Comparison of ENCODE assay signal across 19 mouse cellular contexts in genomic region chr9:105080246-105080645, GRCm38 (mm10). TPM values are rescaled to one million over a fixed set of nuclear protein-coding genes. Genes with fewer than 3 reads are reported as not detected.
DNase-seq lines count a peak whose midpoint lies in the region; ATAC-seq lines count a peak whose summit lies in the region.
"Had no signal": no experiment of that assay in that cellular context is flagged by ENCODE, and none has a peak within 500 bp of the region (broad histone marks: within the 10 kb centered on the region; RNA-seq: fewer than 3 reads in every experiment).

No protein-coding gene starts in this region.

- H3K36me3 ChIP-seq in midbrain, embryonic 11.5 days (ENCODE audit: control insufficient read depth, insufficient read depth, low read length): peaks cover 8% of the 10 kb centered on the region; the same call in 1 of the 2 replicates
- H3K36me3 ChIP-seq in midbrain, embryonic 10.5 days: peaks cover 38% of the 10 kb centered on the region

- no peak overlapping the region for H3K4me2 ChIP-seq in midbrain, embryonic 11.5 days

- H3K27me3 ChIP-seq in midbrain, embryonic 11.5 days (ENCODE audit: control insufficient read depth, insufficient read depth, low read length): no peaks in the 10 kb centered on the region
- H3K27me3 ChIP-seq in midbrain, embryonic 10.5 days (ENCODE audit: low read depth, poor library complexity, severe bottlenecking): no peaks in the 10 kb centered on the region
- H3K27me3 ChIP-seq: CH12.LX, Patski had no signal

- no peak overlapping the region for H3K4me3 ChIP-seq in midbrain, embryonic 11.5 days (ENCODE audit: low read depth, low read length)
- H3K4me3 ChIP-seq in midbrain, embryonic 10.5 days: no peak overlapping the region

- DNase-seq in heart, adult 11 months: peak; percentile 64
- no peak for DNase-seq in heart, postnatal 4 days
- peak; percentile 51 for DNase-seq in midbrain, embryonic 11.5 days (ENCODE audit: low spot score, missing footprints)
- DNase-seq in midbrain, embryonic 10.5 days (ENCODE audit: low spot score): no peak
- DNase-seq: adrenal gland, adult 2 months; adrenal gland, adult 8-10 months; adrenal gland, postnatal 10 days; adrenal gland, postnatal 14 days; adrenal gland, postnatal 25 days; adrenal gland, postnatal 36 days; B cell, adult 2 months; cerebellum, adult 11 months; cerebellum, adult 11-12 months; cerebellum, adult 18-20 months had no signal

- H3K4me1 ChIP-seq in midbrain, embryonic 11.5 days (ENCODE audit: control insufficient read depth, insufficient read depth, low read length): no peaks in the 10 kb centered on the region
- no peaks in the 10 kb centered on the region for H3K4me1 ChIP-seq in midbrain, embryonic 10.5 days

- no peak overlapping the region for H3K9ac ChIP-seq in midbrain, embryonic 11.5 days (ENCODE audit: low read length)

- no peak overlapping the region for H3K27ac ChIP-seq in midbrain, embryonic 11.5 days (ENCODE audit: low read depth, low read length)
- no peak overlapping the region for H3K27ac ChIP-seq in midbrain, embryonic 10.5 days (replicated peaks)

- no peak for ATAC-seq in midbrain, embryonic 11.5 days (ENCODE audit: low FRiP score)
- ATAC-seq: activated CD4-positive, CD25-positive, alpha-beta regulatory T cell, adult 4 months; CD4-positive, CD25-positive, alpha-beta regulatory T cell, adult 4 months; Patski had no signal

- 89% methylated on average over 3 of the region's 3 CpGs for WGBS in midbrain, embryonic 11.5 days
- 86% methylated on average over 3 of the region's 3 CpGs for WGBS in midbrain, embryonic 10.5 days

- no peaks in the 10 kb centered on the region for H3K9me3 ChIP-seq in midbrain, embryonic 11.5 days (ENCODE audit: control insufficient read depth, low read length)
- H3K9me3 ChIP-seq in midbrain, embryonic 10.5 days (replicated peaks): 0 out of 2 replicates have a peak, but pooled peaks cover 3% of the 10 kb centered on the region
- H3K9me3 ChIP-seq: G1E had no signal

RNA-seq across cellular contexts. Expression of gene Mrpl3, which starts 27.2 kb away (rescaled TPM):
- 100 to 1,000 TPM; 138 to 146 TPM for total RNA-seq in heart, postnatal 4 days (2021)
- polyA plus RNA-seq in midbrain, embryonic 11.5 days (2014; fragmentation: Nextera tagmentation; extraction: Ambion mirVana): 127 and 132 TPM in 2 replicates
- 108 and 117 TPM in 2 replicates for polyA plus RNA-seq in midbrain, embryonic 10.5 days (2016; fragmentation: Nextera tagmentation; extraction: Ambion mirVana)

RNA-seq across cellular contexts. Expression of gene Nudt16, which starts 51.4 kb away (rescaled TPM):
- total RNA-seq in heart, postnatal 4 days (2021): 1 to 10 TPM; 6.0 to 7.2 TPM
- 17.2 and 18.4 TPM in 2 replicates for polyA plus RNA-seq in midbrain, embryonic 11.5 days (2014; fragmentation: Nextera tagmentation; extraction: Ambion mirVana)
- polyA plus RNA-seq in midbrain, embryonic 10.5 days (2016; fragmentation: Nextera tagmentation; extraction: Ambion mirVana): 14.8 and 18.2 TPM in 2 replicates

Comparison
In these comparisons a context has a peak if more than half of its experiments do, and no peak if none do; other contexts are left out.
1. DNase-seq: peak in heart, adult 11 months (single experiment) and midbrain, embryonic 11.5 days (single experiment); none in heart, postnatal 4 days (single experiment) and midbrain, embryonic 10.5 days (single experiment).